Mouse (Mus musculus) spleen, adult 2 months (tissue): Measurements from ENCODE around the gene Ltbp2. TPM values are rescaled to one million over a fixed set of nuclear protein-coding genes. Genes with fewer than 3 reads are reported as not detected.

Experiments
- DNase-seq, 2 experiments: peaks; one replicate each; pipeline versions ENCODE4 v3.0.0 to v3.0.0-alpha.2; 2012 to 2021; ENCODE audit warnings: low spot score in 2 of 2, low read depth in 1 of 2
- H3K27ac ChIP-seq: fragments of 200-500 bp; 2 replicates; pipeline ENCODE4 v1.5.1; 2012; ENCODE audit warnings: low read length, inconsistent platforms; ENCODE audit not compliant: insufficient read depth
- H3K27me3 ChIP-seq: fragments of 200-500 bp; 2 replicates; pipeline ENCODE4 v1.6.1; 2012; ENCODE audit warnings: mild to moderate bottlenecking, moderate library complexity, low read length, inconsistent platforms; ENCODE audit not compliant: control insufficient read depth, insufficient read depth
- H3K36me3 ChIP-seq: fragments of 200-500 bp; 2 replicates; pipeline ENCODE4 v1.6.1; 2012; ENCODE audit warnings: mild to moderate bottlenecking, low read length, inconsistent platforms; ENCODE audit not compliant: control insufficient read depth, insufficient read depth
- H3K4me1 ChIP-seq: fragments of 200-500 bp; 2 replicates; pipeline ENCODE4 v1.6.1; 2011; ENCODE audit warnings: inconsistent platforms; ENCODE audit not compliant: control insufficient read depth, insufficient read depth, insufficient read length
- H3K4me3 ChIP-seq: fragments of 200-500 bp; 2 replicates; pipeline ENCODE4 v1.5.1; 2011; ENCODE audit warnings: mild to moderate bottlenecking, inconsistent platforms; ENCODE audit not compliant: insufficient read depth, insufficient read length; ENCODE audit errors: extremely low read depth
- CTCF ChIP-seq: fragments of 200-500 bp; IDR thresholded peaks from 2 replicates; pipeline ENCODE4 v1.5.1; 2011; ENCODE audit warnings: mild to moderate bottlenecking, inconsistent platforms; ENCODE audit not compliant: insufficient read depth, insufficient read length, insufficient replicate concordance; ENCODE audit errors: extremely low read depth
- POLR2A ChIP-seq: fragments of 200-500 bp; IDR thresholded peaks from 2 replicates; pipeline ENCODE4 v1.6.1; 2011; ENCODE audit warnings: low read depth, low read length, inconsistent platforms
- WGBS: fragments of 180-500 bp; shearing (Covaris S2); methylation state at CpG from one replicate; pipeline ENCODE4 v1.1.7; 2018; 5-methylcytosine and 5-hydroxymethylcytosine counted together
- polyA plus RNA-seq: library from polyadenylated mRNA; depleted of rRNA; stranded (reverse); fragments of >200 nt; gene quantifications from 2 replicates; pipeline ENCODE4 v1.2.3, GENCODE M21; 2012

Ltbp2 gene
- polyA plus RNA-seq, 1 experiment = 20.1 TPM

GRCm38 (mm10) chr12:84764756-84765155, 111.6 kb downstream of the Ltbp2 start:
- TF ChIP-seq POLR2A (no peak), CTCF (no peak)
- no peaks in the 10 kb centered on the region for H3K27me3 ChIP-seq
- H3K4me3 ChIP-seq = no peak overlapping the region
- peaks cover 8% of the 10 kb centered on the region for H3K4me1 ChIP-seq
- peaks cover 16% of the 10 kb centered on the region for H3K36me3 ChIP-seq
- WGBS = 84% methylated on average over 7 of the region's 7 CpGs
- H3K27ac ChIP-seq = no peak overlapping the region
- DNase-seq = no peak

- no peak overlapping the region for H3K4me3 ChIP-seq
- no peak overlapping the region for H3K27ac ChIP-seq
- H3K27me3 ChIP-seq = no peaks in the 10 kb centered on the region
- WGBS = 84% methylated on average over 13 of the region's 13 CpGs
- peaks cover 17% of the 10 kb centered on the region for H3K36me3 ChIP-seq
- no peak for TF ChIP-seq CTCF
- DNase-seq = no peak
- H3K4me1 ChIP-seq = peaks cover 8% of the 10 kb centered on the region
Observed at GRCm38 (mm10) chr12:84763577-84764218, 112.6 kb downstream of the Ltbp2 start.

- Histone ChIP-seq H3K4me3 (no peak overlapping the region), H3K4me1 (peaks cover 8% of the 10 kb centered on the region), H3K27me3 (no peaks in the 10 kb centered on the region), H3K27ac (peak overlapping the region; percentile 86), H3K36me3 (peaks cover 19% of the 10 kb centered on the region)
- WGBS = 39% methylated on average over 5 of the region's 5 CpGs
- TF ChIP-seq POLR2A = no peak
- TF ChIP-seq CTCF = no peak
- DNase-seq = peak; percentile 14 to 57
Observed at GRCm38 (mm10) chr12:84762532-84762931, 113.8 kb downstream of the Ltbp2 start.

- no peaks in the 10 kb centered on the region for H3K27me3 ChIP-seq
- H3K4me1 ChIP-seq = peaks cover 6% of the 10 kb centered on the region
- H3K36me3 ChIP-seq = peaks cover 20% of the 10 kb centered on the region
- H3K27ac ChIP-seq = no peak overlapping the region
- DNase-seq = no peak
- TF ChIP-seq CTCF = peak; percentile 13; the same call in 1 of the 2 replicates
- no peak for TF ChIP-seq POLR2A
- 86% methylated on average over 2 of the region's 2 CpGs for WGBS
- no peak overlapping the region for H3K4me3 ChIP-seq
Observed at GRCm38 (mm10) chr12:84759063-84759462, 117.3 kb downstream of the Ltbp2 start.

GRCm38 (mm10) chr12:84756016-84756415, 120.3 kb downstream of the Ltbp2 start:
- no peak for DNase-seq
- Histone ChIP-seq H3K27ac (no peak overlapping the region), H3K4me3 (no peak overlapping the region), H3K27me3 (no peaks in the 10 kb centered on the region), H3K4me1 (no peaks in the 10 kb centered on the region), H3K36me3 (peaks cover 17% of the 10 kb centered on the region)
- TF ChIP-seq POLR2A = no peak
- no peak for TF ChIP-seq CTCF
- WGBS = 92% methylated on average over 10 of the region's 10 CpGs

GRCm38 (mm10) chr12:84755008-84755695, 121.2 kb downstream of the Ltbp2 start:
- peaks cover 13% of the 10 kb centered on the region for H3K36me3 ChIP-seq
- peaks cover 5% of the 10 kb centered on the region; the same call in 1 of the 2 replicates for H3K4me1 ChIP-seq
- DNase-seq = peak in 1 of 2 experiments; percentile 63
- peak; percentile 48; the same call in 1 of the 2 replicates for TF ChIP-seq CTCF
- TF ChIP-seq POLR2A = no peak
- no peak overlapping the region for H3K27ac ChIP-seq
- 72% methylated on average over 16 of the region's 16 CpGs for WGBS
- no peak overlapping the region for H3K4me3 ChIP-seq
- no peaks in the 10 kb centered on the region for H3K27me3 ChIP-seq

- Histone ChIP-seq H3K27ac (no peak overlapping the region), H3K4me1 (peaks cover 5% of the 10 kb centered on the region; the same call in 1 of the 2 replicates), H3K4me3 (no peak overlapping the region), H3K27me3 (no peaks in the 10 kb centered on the region), H3K36me3 (peaks cover 8% of the 10 kb centered on the region)
- DNase-seq = no peak
- 36% methylated on average over 14 of the region's 14 CpGs for WGBS
- TF ChIP-seq CTCF = no peak
Observed at GRCm38 (mm10) chr12:84752131-84752977, 124.0 kb downstream of the Ltbp2 start.
